Mouse (Mus musculus): ENCODE measurements around the gene Snx27. TPM values are rescaled to one million over a fixed set of nuclear protein-coding genes. Genes with fewer than 3 reads are reported as not detected.

The Snx27 gene
- polyA plus RNA-seq, 1 experiment from 2014 or later, result 43.0 TPM

- no peaks in the 10 kb centered on the region for H3K36me3 ChIP-seq
- DNase-seq (ENCODE audit: low spot score), result peak; percentile 53
- no peaks in the 10 kb centered on the region for H3K9me3 ChIP-seq
- H3K4me1 ChIP-seq (replicated peaks), result no peaks in the 10 kb centered on the region
- H3K4me3 ChIP-seq, result no peak overlapping the region
- no peak overlapping the region for H3K27ac ChIP-seq
- 5% methylated on average over 4 of the region's 4 CpGs for WGBS
- no peaks in the 10 kb centered on the region for H3K27me3 ChIP-seq (ENCODE audit: insufficient read depth, poor library complexity, severe bottlenecking)
Measured at GRCm38 (mm10) chr3:94601959-94602358, 19.4 kb upstream of the Snx27 start.

DNA sequence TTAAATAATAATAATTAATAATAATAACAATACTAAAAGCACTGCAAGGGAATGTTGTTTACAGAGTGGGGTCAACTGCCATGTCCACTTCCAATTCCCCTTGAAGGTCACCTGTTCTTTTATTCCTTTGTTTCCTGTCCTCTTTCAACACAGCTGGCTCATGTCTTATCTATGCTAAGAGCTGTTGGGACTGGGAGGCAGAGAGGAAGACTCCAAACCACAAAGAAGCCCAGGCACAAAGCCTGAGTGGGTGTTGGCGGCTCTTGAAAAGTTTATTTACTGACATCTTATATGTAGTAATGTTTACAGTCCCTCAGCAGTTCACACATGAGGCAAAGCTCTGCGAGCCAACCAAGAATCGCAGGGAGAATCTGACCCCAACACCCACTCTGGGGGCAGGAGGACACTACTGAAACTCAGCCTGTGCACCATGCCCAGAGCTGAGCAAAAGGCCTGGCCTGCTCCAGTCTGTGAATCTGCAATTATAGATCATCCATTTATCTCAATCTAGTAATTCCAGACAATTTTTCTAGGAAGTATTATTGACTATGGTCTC lies 14.8 kb upstream of the Snx27 start:
- Histone ChIP-seq H3K4me1 (replicated peaks) (no peaks in the 10 kb centered on the region), H3K27me3 (ENCODE audit: insufficient read depth, poor library complexity, severe bottlenecking) (no peaks in the 10 kb centered on the region)

DNA sequence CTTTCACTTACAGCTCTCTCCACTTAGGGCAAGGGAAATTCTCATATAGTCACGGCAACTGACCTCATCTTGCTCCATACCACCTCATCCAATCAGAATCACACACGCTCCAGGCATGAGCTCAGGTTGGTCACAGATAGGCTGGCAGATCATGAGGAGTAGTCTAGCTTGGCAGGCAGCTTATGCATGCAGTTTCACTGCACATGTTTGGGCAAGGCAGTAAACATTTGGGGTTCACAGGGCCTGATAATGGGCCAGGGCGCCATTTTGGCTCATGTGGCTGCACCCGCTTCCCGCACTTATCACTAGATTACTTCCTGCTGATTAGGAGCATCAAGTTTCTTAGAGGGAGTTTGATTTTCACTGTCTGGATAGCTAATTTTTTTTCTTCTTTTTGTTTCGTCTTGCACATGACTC lies 13.4 kb upstream of the Snx27 start:
- Histone ChIP-seq H3K27me3 (ENCODE audit: insufficient read depth, poor library complexity, severe bottlenecking) (no peaks in the 10 kb centered on the region), H3K4me3 (no peak overlapping the region), H3K36me3 (no peaks in the 10 kb centered on the region), H3K9me3 (peaks cover 12% of the 10 kb centered on the region), H3K27ac (no peak overlapping the region), H3K4me1 (replicated peaks) (no peaks in the 10 kb centered on the region)
- WGBS, result 89% methylated on average over 6 of the region's 6 CpGs
- DNase-seq (ENCODE audit: low spot score), result no peak

More for the DNA sequence above, 14.8 kb upstream of the Snx27 start:
- DNase-seq (ENCODE audit: low spot score), result no peak
- H3K9me3 ChIP-seq, result peaks cover 12% of the 10 kb centered on the region
- 84% methylated on average over 3 of the region's 3 CpGs for WGBS
- no peak overlapping the region for H3K27ac ChIP-seq
- no peaks in the 10 kb centered on the region for H3K36me3 ChIP-seq
- H3K4me3 ChIP-seq, result no peak overlapping the region

DNA sequence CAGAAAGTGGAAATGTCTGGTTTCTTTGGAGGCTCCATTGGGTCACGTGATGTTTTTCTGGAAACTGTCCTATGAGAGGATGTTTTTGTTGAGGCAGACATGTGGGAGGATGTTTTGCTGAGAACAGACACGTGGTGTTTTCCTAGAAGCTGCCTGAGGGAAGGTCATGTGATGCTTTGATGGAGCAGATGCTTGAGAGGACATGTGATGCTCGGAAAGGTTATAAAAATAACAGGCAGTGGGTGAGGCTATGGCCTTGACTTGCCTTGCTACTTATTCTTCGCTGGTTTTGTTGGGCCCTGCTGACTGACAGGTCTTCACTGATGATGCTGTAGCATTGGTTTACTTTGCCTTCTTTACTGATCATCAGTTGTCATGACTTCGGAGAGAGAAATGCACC lies 8.6 kb upstream of the Snx27 start:
- 82% methylated on average over 5 of the region's 5 CpGs for WGBS
- Histone ChIP-seq H3K27me3 (ENCODE audit: insufficient read depth, poor library complexity, severe bottlenecking) (no peaks in the 10 kb centered on the region), H3K36me3 (no peaks in the 10 kb centered on the region), H3K4me1 (replicated peaks) (no peaks in the 10 kb centered on the region), H3K4me3 (no peak overlapping the region), H3K9me3 (peaks cover 12% of the 10 kb centered on the region), H3K27ac (no peak overlapping the region)
- DNase-seq (ENCODE audit: low spot score), result no peak

DNA sequence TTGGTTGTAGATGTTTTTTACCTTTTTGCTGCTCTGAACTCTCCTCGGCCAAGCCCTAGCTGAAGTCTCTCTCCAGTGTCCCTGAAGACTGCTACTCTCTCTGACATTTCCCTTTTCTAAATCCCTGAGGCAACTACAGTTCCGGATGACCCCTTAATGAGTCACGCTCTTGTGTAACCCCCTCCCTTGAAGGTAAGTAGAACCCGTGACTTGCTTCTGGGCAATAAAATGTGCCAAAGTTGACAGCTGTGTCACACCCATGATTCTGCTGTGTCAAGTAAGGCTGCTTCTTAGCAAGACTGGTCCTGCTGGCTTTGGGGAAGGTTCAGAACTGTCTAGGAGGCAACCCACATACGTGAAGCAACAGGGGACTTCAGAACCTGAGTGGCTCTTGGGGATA lies 5.4 kb upstream of the Snx27 start:
- H3K27ac ChIP-seq, result no peak overlapping the region
- H3K4me1 ChIP-seq (replicated peaks), result no peaks in the 10 kb centered on the region
- H3K27me3 ChIP-seq (ENCODE audit: insufficient read depth, poor library complexity, severe bottlenecking), result no peaks in the 10 kb centered on the region
- H3K9me3 ChIP-seq, result peaks cover 3% of the 10 kb centered on the region; the same call in 1 of the 2 replicates
- DNase-seq (ENCODE audit: low spot score), result no peak
- H3K36me3 ChIP-seq, result no peaks in the 10 kb centered on the region
- no peak overlapping the region for H3K4me3 ChIP-seq
- 78% methylated on average over 5 of the region's 5 CpGs for WGBS

- H3K27ac ChIP-seq, result no peak overlapping the region
- no peaks in the 10 kb centered on the region for H3K27me3 ChIP-seq (ENCODE audit: insufficient read depth, poor library complexity, severe bottlenecking)
- peaks cover 21% of the 10 kb centered on the region for H3K4me1 ChIP-seq (replicated peaks)
- no peak for DNase-seq (ENCODE audit: low spot score)
- H3K9me3 ChIP-seq, result no peaks in the 10 kb centered on the region
- WGBS, result 73% methylated on average over 7 of the region's 7 CpGs
- H3K4me3 ChIP-seq, result peak overlapping the region; percentile 94; the same call in 1 of the 2 replicates
- no peaks in the 10 kb centered on the region for H3K36me3 ChIP-seq
Measured at GRCm38 (mm10) chr3:94582944-94583343, 428 bp upstream of the Snx27 start.

DNA sequence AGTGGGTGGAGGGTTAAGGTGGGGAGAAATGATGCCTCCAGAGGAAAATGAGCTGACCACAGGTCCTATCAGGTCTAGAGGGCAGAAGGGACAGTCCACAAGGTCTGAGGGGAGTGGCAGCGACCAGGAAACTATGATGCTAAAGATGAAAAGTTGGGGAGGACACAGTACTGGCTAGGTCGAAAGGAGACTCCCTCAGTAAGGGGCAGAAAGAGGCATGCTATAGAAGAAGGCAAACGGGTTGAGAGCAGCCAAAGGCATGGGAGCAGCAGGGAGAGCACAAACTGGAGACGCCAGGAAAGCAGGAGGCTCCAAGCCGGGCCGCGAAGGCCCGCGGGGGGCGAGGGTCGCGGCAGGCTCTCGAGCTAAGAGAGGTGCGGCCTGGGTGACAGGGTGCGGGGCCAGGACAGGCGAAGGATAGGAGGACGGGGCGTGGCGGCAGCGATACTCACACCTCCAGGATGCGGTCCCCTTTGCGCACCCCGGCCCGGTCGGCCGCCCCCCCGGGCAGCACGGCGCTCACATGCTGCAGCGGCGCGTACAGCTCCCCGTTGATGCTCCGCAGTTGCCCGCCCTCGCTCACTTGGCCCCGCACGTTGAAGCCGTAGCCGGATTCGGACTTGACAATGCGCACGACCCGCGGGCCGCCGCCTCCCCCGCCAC lies 592 bp downstream of the Snx27 start:
- WGBS, result under 1% methylated on average over 48 of the region's 48 CpGs
- Histone ChIP-seq H3K9me3 (no peaks in the 10 kb centered on the region), H3K27ac (peak overlapping the region; percentile 96), H3K4me3 (peak overlapping the region; percentile 94), H3K4me1 (replicated peaks) (peaks cover 21% of the 10 kb centered on the region), H3K36me3 (no peaks in the 10 kb centered on the region), H3K27me3 (ENCODE audit: insufficient read depth, poor library complexity, severe bottlenecking) (no peaks in the 10 kb centered on the region)
- no peak for DNase-seq (ENCODE audit: low spot score)

- no peaks in the 10 kb centered on the region for H3K27me3 ChIP-seq (ENCODE audit: insufficient read depth, poor library complexity, severe bottlenecking)
- H3K4me1 ChIP-seq (replicated peaks), result peaks cover 21% of the 10 kb centered on the region
- no peaks in the 10 kb centered on the region for H3K36me3 ChIP-seq
- peak overlapping the region; percentile 94 for H3K4me3 ChIP-seq
- 3% methylated on average over 16 of the region's 16 CpGs for WGBS
- peak; percentile 25 for DNase-seq (ENCODE audit: low spot score)
- H3K27ac ChIP-seq, result peak overlapping the region; percentile 96
- H3K9me3 ChIP-seq, result no peaks in the 10 kb centered on the region
Measured at GRCm38 (mm10) chr3:94581138-94581780, 1.3 kb downstream of the Snx27 start.

DNA sequence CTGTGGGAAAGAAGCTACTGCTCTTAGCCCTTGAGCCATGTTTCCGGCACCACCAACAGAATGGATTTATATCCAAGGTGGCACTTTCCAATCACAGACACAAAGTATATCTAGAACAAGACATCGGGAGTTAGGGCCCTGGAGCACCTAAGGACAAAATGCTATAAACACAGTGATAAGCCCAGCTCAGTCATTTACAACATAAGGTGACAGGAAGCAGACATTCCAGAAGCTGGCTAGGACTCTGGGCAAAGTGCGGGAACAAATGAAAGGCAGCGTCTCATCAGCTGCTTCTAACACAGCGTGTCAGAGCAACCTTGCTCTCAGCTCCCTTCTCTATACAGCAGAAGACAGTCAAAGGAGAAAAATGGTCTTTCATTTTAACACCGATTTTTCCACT lies 8.0 kb downstream of the Snx27 start:
- no peaks in the 10 kb centered on the region for H3K9me3 ChIP-seq
- no peak overlapping the region for H3K27ac ChIP-seq
- no peaks in the 10 kb centered on the region for H3K27me3 ChIP-seq (ENCODE audit: insufficient read depth, poor library complexity, severe bottlenecking)
- WGBS, result 92% methylated on average over 6 of the region's 6 CpGs
- H3K4me1 ChIP-seq (replicated peaks), result peaks cover 5% of the 10 kb centered on the region; the same call in 1 of the 2 replicates
- DNase-seq (ENCODE audit: low spot score), result no peak
- no peak overlapping the region for H3K4me3 ChIP-seq
- no peaks in the 10 kb centered on the region for H3K36me3 ChIP-seq

- WGBS, result 75% methylated on average over 2 of the region's 2 CpGs
- H3K27me3 ChIP-seq (ENCODE audit: insufficient read depth, poor library complexity, severe bottlenecking), result no peaks in the 10 kb centered on the region
Measured at GRCm38 (mm10) chr3:94567242-94567641, 15.3 kb downstream of the Snx27 start.

DNA sequence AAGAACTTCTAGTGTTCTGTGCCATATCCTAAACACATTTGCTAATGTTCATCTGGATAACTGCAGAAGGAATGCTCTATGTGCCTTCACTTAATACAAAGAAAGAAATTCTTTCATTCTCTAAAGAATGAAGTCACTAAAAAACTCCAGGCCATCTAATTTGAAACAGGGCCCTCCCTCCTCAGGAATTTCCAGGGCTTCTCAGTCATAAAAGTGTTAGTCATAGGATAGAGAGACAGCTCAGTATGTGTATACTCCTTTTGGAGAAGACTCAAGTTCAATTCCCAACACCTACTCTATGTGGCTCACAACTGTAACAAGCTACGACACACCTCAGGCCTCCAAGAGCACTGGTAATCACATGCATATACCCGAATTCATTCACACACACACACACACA lies 17.0 kb downstream of the Snx27 start:
- 85% methylated on average over 2 of the region's 2 CpGs for WGBS
- H3K27ac ChIP-seq, result no peak overlapping the region
- H3K27me3 ChIP-seq (ENCODE audit: insufficient read depth, poor library complexity, severe bottlenecking), result no peaks in the 10 kb centered on the region
- H3K36me3 ChIP-seq, result peaks cover 12% of the 10 kb centered on the region
- no peak overlapping the region for H3K4me3 ChIP-seq
- H3K4me1 ChIP-seq (replicated peaks), result peaks cover 5% of the 10 kb centered on the region
- H3K9me3 ChIP-seq, result no peaks in the 10 kb centered on the region
- no peak for DNase-seq (ENCODE audit: low spot score)

More at GRCm38 (mm10) chr3:94567242-94567641, 15.3 kb downstream of the Snx27 start:
- Histone ChIP-seq H3K27ac (no peak overlapping the region), H3K9me3 (no peaks in the 10 kb centered on the region), H3K4me3 (no peak overlapping the region), H3K4me1 (replicated peaks) (peaks cover 5% of the 10 kb centered on the region), H3K36me3 (no peaks in the 10 kb centered on the region)
- DNase-seq (ENCODE audit: low spot score), result no peak

DNA sequence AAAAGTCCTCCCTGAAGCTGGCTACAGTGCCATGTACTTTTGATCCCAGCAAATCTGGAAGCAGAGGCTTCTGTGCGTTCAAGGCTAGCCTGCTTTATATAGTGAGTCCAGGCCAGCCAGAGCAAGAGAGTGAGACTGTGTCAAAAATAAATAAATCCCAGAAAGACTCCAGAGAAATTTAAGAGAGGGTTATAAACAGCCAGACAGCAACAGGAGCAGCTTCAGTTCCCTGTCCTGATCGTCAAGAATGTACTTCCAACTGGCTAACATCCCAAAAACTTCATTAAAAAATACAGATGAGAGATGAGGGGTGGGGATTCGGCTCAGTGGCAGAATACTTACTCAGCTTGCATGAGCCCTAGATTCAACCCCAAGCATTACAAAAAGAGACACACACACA lies 17.4 kb downstream of the Snx27 start:
- no peak for DNase-seq (ENCODE audit: low spot score)
- Histone ChIP-seq H3K9me3 (no peaks in the 10 kb centered on the region), H3K27ac (no peak overlapping the region), H3K4me1 (replicated peaks) (peaks cover 5% of the 10 kb centered on the region), H3K4me3 (no peak overlapping the region), H3K27me3 (ENCODE audit: insufficient read depth, poor library complexity, severe bottlenecking) (no peaks in the 10 kb centered on the region), H3K36me3 (peaks cover 14% of the 10 kb centered on the region)
- WGBS, result 76% methylated on average over 3 of the region's 3 CpGs

GRCm38 (mm10) chr3:94564356-94565010 lies 18.0 kb downstream of the Snx27 start:
- Histone ChIP-seq H3K9me3 (no peaks in the 10 kb centered on the region), H3K36me3 (peaks cover 21% of the 10 kb centered on the region), H3K4me1 (replicated peaks) (peaks cover 5% of the 10 kb centered on the region), H3K27me3 (ENCODE audit: insufficient read depth, poor library complexity, severe bottlenecking) (no peaks in the 10 kb centered on the region), H3K4me3 (no peak overlapping the region), H3K27ac (no peak overlapping the region)
- WGBS, result 76% methylated on average over 4 of the region's 4 CpGs
- DNase-seq (ENCODE audit: low spot score), result no peak
